Mouse (Mus musculus) embryonic facial prominence, embryonic 10.5 days (tissue): ENCODE results near the gene Bbip1. TPM values are rescaled to one million over a fixed set of nuclear protein-coding genes. Genes with fewer than 3 reads are reported as not detected.

Experiments
- DNase-seq: peaks from one replicate; pipeline ENCODE4 v3.0.0-alpha.2; 2017; ENCODE audit warnings: low spot score
- H3K27ac ChIP-seq: fragments of 300-500 bp; sonication (generic); replicated peaks from 2 replicates; pipeline ENCODE4 v1.5.1; 2016; ENCODE audit warnings: mild to moderate bottlenecking
- H3K27me3 ChIP-seq: fragments of 300-500 bp; sonication (generic); replicated peaks from 2 replicates; pipeline ENCODE4 v1.6.1; 2016; ENCODE audit warnings: low read depth, mild to moderate bottlenecking; ENCODE audit not compliant: poor library complexity, severe bottlenecking
- H3K36me3 ChIP-seq: fragments of 300-500 bp; sonication (generic); replicated peaks from 2 replicates; pipeline ENCODE4 v1.6.1; 2016; ENCODE audit warnings: mild to moderate bottlenecking, moderate library complexity
- H3K4me1 ChIP-seq: fragments of 300-500 bp; sonication (generic); 2 replicates; pipeline ENCODE4 v1.6.1; 2016
- H3K4me3 ChIP-seq: fragments of 300-500 bp; sonication (generic); 2 replicates; pipeline ENCODE4 v1.5.1; 2016; ENCODE audit warnings: mild to moderate bottlenecking, moderate library complexity
- H3K9me3 ChIP-seq: fragments of 300-500 bp; sonication (generic); 2 replicates; pipeline ENCODE4 v1.6.1; 2016; ENCODE audit warnings: mild to moderate bottlenecking
- WGBS: fragments of 180-500 bp; shearing (Covaris S2); methylation state at CpG from one replicate; pipeline ENCODE4 v1.1.7; 2016; 5-methylcytosine and 5-hydroxymethylcytosine counted together
- polyA plus RNA-seq: library from polyadenylated mRNA; unstranded; fragments of >200 nt; fragmentation: Nextera tagmentation; extraction: Ambion mirVana; gene quantifications from 2 replicates; pipeline ENCODE4 v1.2.1, GENCODE M21; 2016

The Bbip1 gene
- polyA plus RNA-seq, 1 experiment from 2014 or later: 86.7 TPM

GRCm38 (mm10) chr19:53881786-53882185, 62.6 kb downstream of the Bbip1 start:
- 71% methylated on average over 5 of the region's 5 CpGs for WGBS
- Histone ChIP-seq H3K27me3 (no peaks in the 10 kb centered on the region), H3K27ac (no peak overlapping the region), H3K36me3 (no peaks in the 10 kb centered on the region), H3K4me3 (no peak overlapping the region), H3K9me3 (0 out of 2 replicates have a peak, but pooled peaks cover 1% of the 10 kb centered on the region), H3K4me1 (peaks cover 7% of the 10 kb centered on the region; the same call in 1 of the 2 replicates)
- DNase-seq: no peak

GRCm38 (mm10) chr19:53880460-53880859, 64.0 kb downstream of the Bbip1 start:
- H3K4me1 ChIP-seq: peaks cover 4% of the 10 kb centered on the region; the same call in 1 of the 2 replicates
- H3K36me3 ChIP-seq: no peaks in the 10 kb centered on the region
- 0 out of 2 replicates have a peak, but pooled peaks cover 1% of the 10 kb centered on the region for H3K9me3 ChIP-seq
- WGBS: 77% methylated on average over 1 of the region's 1 CpGs
- no peak overlapping the region for H3K27ac ChIP-seq
- no peak overlapping the region for H3K4me3 ChIP-seq
- H3K27me3 ChIP-seq: no peaks in the 10 kb centered on the region
- no peak for DNase-seq

Other genes with a start within 250 kb of the Bbip1 start
- gene Pdcd4, start 52.4 kb downstream of the Bbip1 start, polyA plus RNA-seq: 66.5 and 78.8 TPM in 2 replicates
- gene Shoc2, start 321 bp downstream of the Bbip1 start, polyA plus RNA-seq: 62.7 and 65.9 TPM in 2 replicates
- gene Adra2a, start 99.5 kb upstream of the Bbip1 start, polyA plus RNA-seq: 0.14 and 0.29 TPM in 2 replicates